Mouse (Mus musculus): Measurements from ENCODE around the gene Ttc39a. TPM values are rescaled to one million over a fixed set of nuclear protein-coding genes. Genes with fewer than 3 reads are reported as not detected.

Gene Ttc39a
- total RNA-seq, 1 experiment = 1.9 TPM

- H3K4me1 ChIP-seq (ENCODE audit: control insufficient read depth in 2 of 2, insufficient read depth in 2 of 2, low read length in 2 of 2, poor library complexity in 1 of 2) = no peaks in the 10 kb centered on the region; a peak in 1 of 4 replicates
- H3K9ac ChIP-seq (ENCODE audit: insufficient read depth, low read depth, low read length, poor library complexity, severe bottlenecking) = no peak overlapping the region
- in situ Hi-C loops (cut with MboI; ENCODE audit: low sequenced_read_pairs in 2 of 2, unreplicated experiment in 2 of 2) = no loop called here
- no peak for DNase-seq (ENCODE audit: low read depth, low spot score)
- no peak overlapping the region for H3K4me3 ChIP-seq (ENCODE audit: insufficient read depth in 1 of 2, low read depth in 1 of 2, low read length in 2 of 2, poor library complexity in 1 of 2, severe bottlenecking in 1 of 2)
- H3K9me3 ChIP-seq (ENCODE audit: control insufficient read depth, insufficient read depth, low read depth, low read length) = no peaks in the 10 kb centered on the region
- no peaks in the 10 kb centered on the region for H3K36me3 ChIP-seq (ENCODE audit: control insufficient read depth, insufficient read depth, low read length, poor library complexity, severe bottlenecking)
- H3K27ac ChIP-seq (ENCODE audit: insufficient read depth, low read depth, low read length, poor library complexity, severe bottlenecking) = no peak overlapping the region
- TF ChIP-seq MAFK (IDR thresholded peaks at IDR 0.05; ENCODE audit: insufficient read depth, low read depth, low read length) = no peak
- TF ChIP-seq CHD2 (IDR thresholded peaks at IDR 0.05; ENCODE audit: low read depth, low read length) = no peak
Observed at GRCm38 (mm10) chr4:109407701-109408485, 1.5 kb downstream of the Ttc39a start.

- no peak for TF ChIP-seq ZNF384 (IDR thresholded peaks at IDR 0.05; ENCODE audit: low read depth, low read length)
- no peak for TF ChIP-seq ZC3H11A (IDR thresholded peaks at IDR 0.05; ENCODE audit: borderline replicate concordance, low read depth, low read length)
- no peak for TF ChIP-seq MAFK (IDR thresholded peaks at IDR 0.05; ENCODE audit: insufficient read depth, low read depth, low read length)
- TF ChIP-seq CHD2 (IDR thresholded peaks at IDR 0.05; ENCODE audit: low read depth, low read length) = no peak
- no peak for TF ChIP-seq HCFC1 (IDR thresholded peaks at IDR 0.05; ENCODE audit: borderline replicate concordance, insufficient read depth, low read length)
- Histone ChIP-seq H3K9me3 (ENCODE audit: control insufficient read depth, insufficient read depth, low read depth, low read length) (no peaks in the 10 kb centered on the region), H3K36me3 (ENCODE audit: control insufficient read depth, insufficient read depth, low read length, poor library complexity, severe bottlenecking) (no peaks in the 10 kb centered on the region), H3K4me1 (ENCODE audit: control insufficient read depth in 2 of 2, insufficient read depth in 2 of 2, low read length in 2 of 2, poor library complexity in 1 of 2) (no peaks in the 10 kb centered on the region; a peak in 1 of 4 replicates), H3K27ac (ENCODE audit: insufficient read depth, low read depth, low read length, poor library complexity, severe bottlenecking) (no peak overlapping the region), H3K9ac (ENCODE audit: insufficient read depth, low read depth, low read length, poor library complexity, severe bottlenecking) (no peak overlapping the region), H3K4me3 (ENCODE audit: insufficient read depth in 1 of 2, low read depth in 1 of 2, low read length in 2 of 2, poor library complexity in 1 of 2, severe bottlenecking in 1 of 2) (no peak overlapping the region)
- no peak for DNase-seq (ENCODE audit: low read depth, low spot score)
- in situ Hi-C loops (cut with MboI; ENCODE audit: low sequenced_read_pairs in 2 of 2, unreplicated experiment in 2 of 2) = no loop called here
Observed at GRCm38 (mm10) chr4:109410681-109411376, 4.4 kb downstream of the Ttc39a start.

DNA sequence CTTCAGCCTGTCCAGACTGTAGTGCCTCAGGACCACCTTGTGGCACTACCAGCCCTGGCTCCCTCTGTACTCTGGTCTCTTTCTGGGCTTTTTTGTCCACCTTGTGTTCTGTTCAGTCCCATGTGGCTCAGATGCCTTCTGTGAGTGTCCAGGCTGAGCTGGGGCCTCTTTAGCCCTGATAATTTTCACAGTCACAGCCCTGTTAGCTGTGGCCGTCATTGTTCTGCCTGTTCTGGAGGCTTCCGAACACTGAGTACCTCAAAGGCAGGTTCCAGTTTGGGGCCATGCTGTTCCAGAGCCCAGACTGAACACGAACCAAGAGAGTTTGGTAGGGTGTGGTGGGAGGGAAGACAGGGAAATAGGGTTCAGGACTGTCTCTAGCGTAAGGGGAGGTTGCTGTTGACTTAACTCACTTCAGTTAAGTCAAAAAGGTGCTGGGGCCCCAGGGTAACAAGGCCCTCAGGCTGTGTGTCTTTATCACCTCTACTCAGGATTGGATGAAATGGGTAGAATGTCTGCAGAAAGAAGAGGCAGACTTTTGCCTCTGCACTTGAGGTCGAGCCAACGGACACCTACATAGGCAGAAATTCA lies 5.0 kb downstream of the Ttc39a start:
- in situ Hi-C loops (cut with MboI; ENCODE audit: low sequenced_read_pairs in 2 of 2, unreplicated experiment in 2 of 2) = no loop called here
- no peaks in the 10 kb centered on the region; a peak in 1 of 4 replicates for H3K4me1 ChIP-seq (ENCODE audit: control insufficient read depth in 2 of 2, insufficient read depth in 2 of 2, low read length in 2 of 2, poor library complexity in 1 of 2)
- no peaks in the 10 kb centered on the region for H3K36me3 ChIP-seq (ENCODE audit: control insufficient read depth, insufficient read depth, low read length, poor library complexity, severe bottlenecking)
- no peak for DNase-seq (ENCODE audit: low read depth, low spot score)
- no peak for TF ChIP-seq ZC3H11A (IDR thresholded peaks at IDR 0.05; ENCODE audit: borderline replicate concordance, low read depth, low read length)
- TF ChIP-seq MAFK (IDR thresholded peaks at IDR 0.05; ENCODE audit: insufficient read depth, low read depth, low read length) = no peak
- no peak for TF ChIP-seq CHD2 (IDR thresholded peaks at IDR 0.05; ENCODE audit: low read depth, low read length)
- TF ChIP-seq ZNF384 (IDR thresholded peaks at IDR 0.05; ENCODE audit: low read depth, low read length) = no peak
- no peak for TF ChIP-seq HCFC1 (IDR thresholded peaks at IDR 0.05; ENCODE audit: borderline replicate concordance, insufficient read depth, low read length)
- H3K27ac ChIP-seq (ENCODE audit: insufficient read depth, low read depth, low read length, poor library complexity, severe bottlenecking) = no peak overlapping the region
- H3K4me3 ChIP-seq (ENCODE audit: insufficient read depth in 1 of 2, low read depth in 1 of 2, low read length in 2 of 2, poor library complexity in 1 of 2, severe bottlenecking in 1 of 2) = no peak overlapping the region
- H3K9me3 ChIP-seq (ENCODE audit: control insufficient read depth, insufficient read depth, low read depth, low read length) = no peaks in the 10 kb centered on the region
- H3K9ac ChIP-seq (ENCODE audit: insufficient read depth, low read depth, low read length, poor library complexity, severe bottlenecking) = no peak overlapping the region

DNA sequence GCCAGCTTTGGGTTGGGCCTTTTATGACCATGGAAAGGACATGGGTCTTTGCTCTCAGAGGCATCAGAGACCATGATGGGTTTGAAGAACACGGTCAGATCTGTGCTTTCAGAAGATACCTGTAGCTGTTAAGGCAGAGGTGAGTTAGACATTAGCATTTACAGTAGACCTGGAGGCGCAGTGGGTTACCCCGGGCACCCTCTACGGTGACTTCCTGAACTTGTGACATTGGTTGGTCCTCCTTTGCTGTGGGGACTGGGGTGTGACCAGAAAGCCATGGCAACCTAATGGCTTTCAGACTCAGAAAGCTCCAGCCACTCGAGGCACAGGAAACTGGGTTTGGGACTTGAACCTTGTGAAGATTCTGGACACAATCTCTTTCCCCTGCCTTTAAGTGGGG lies 5.8 kb downstream of the Ttc39a start:
- no peak for DNase-seq (ENCODE audit: low read depth, low spot score)
- no peak overlapping the region for H3K9ac ChIP-seq (ENCODE audit: insufficient read depth, low read depth, low read length, poor library complexity, severe bottlenecking)
- no peaks in the 10 kb centered on the region; a peak in 1 of 4 replicates for H3K4me1 ChIP-seq (ENCODE audit: control insufficient read depth in 2 of 2, insufficient read depth in 2 of 2, low read length in 2 of 2, poor library complexity in 1 of 2)
- H3K9me3 ChIP-seq (ENCODE audit: control insufficient read depth, insufficient read depth, low read depth, low read length) = no peaks in the 10 kb centered on the region
- H3K36me3 ChIP-seq (ENCODE audit: control insufficient read depth, insufficient read depth, low read length, poor library complexity, severe bottlenecking) = no peaks in the 10 kb centered on the region
- in situ Hi-C loops (cut with MboI; ENCODE audit: low sequenced_read_pairs in 2 of 2, unreplicated experiment in 2 of 2) = no loop called here
- H3K27ac ChIP-seq (ENCODE audit: insufficient read depth, low read depth, low read length, poor library complexity, severe bottlenecking) = no peak overlapping the region
- H3K4me3 ChIP-seq (ENCODE audit: insufficient read depth in 1 of 2, low read depth in 1 of 2, low read length in 2 of 2, poor library complexity in 1 of 2, severe bottlenecking in 1 of 2) = no peak overlapping the region
- TF ChIP-seq ZC3H11A (IDR thresholded peaks at IDR 0.05; ENCODE audit: borderline replicate concordance, low read depth, low read length) = no peak
- no peak for TF ChIP-seq ZNF384 (IDR thresholded peaks at IDR 0.05; ENCODE audit: low read depth, low read length)
- TF ChIP-seq MAFK (IDR thresholded peaks at IDR 0.05; ENCODE audit: insufficient read depth, low read depth, low read length) = no peak
- TF ChIP-seq HCFC1 (IDR thresholded peaks at IDR 0.05; ENCODE audit: borderline replicate concordance, insufficient read depth, low read length) = no peak
- no peak for TF ChIP-seq CHD2 (IDR thresholded peaks at IDR 0.05; ENCODE audit: low read depth, low read length)

All from ES-E14 (cell line).